Mouse (Mus musculus) lung, postnatal 36 days (tissue): ENCODE measurements at regions not wholly inside any gene's neighbourhood (a gene's known extent, or its start where the extent isn't known, plus 50 kb on each side); places are given as distances from the start of the nearest gene placed in this dataset.
A peak's percentile ranks its signal among the peaks of the same experiment; 100 is the strongest.

Source experiments
- DNase-seq: peaks from one replicate; pipeline ENCODE4 v3.0.0; 2022; ENCODE audit warnings: mixed read lengths

DNA sequence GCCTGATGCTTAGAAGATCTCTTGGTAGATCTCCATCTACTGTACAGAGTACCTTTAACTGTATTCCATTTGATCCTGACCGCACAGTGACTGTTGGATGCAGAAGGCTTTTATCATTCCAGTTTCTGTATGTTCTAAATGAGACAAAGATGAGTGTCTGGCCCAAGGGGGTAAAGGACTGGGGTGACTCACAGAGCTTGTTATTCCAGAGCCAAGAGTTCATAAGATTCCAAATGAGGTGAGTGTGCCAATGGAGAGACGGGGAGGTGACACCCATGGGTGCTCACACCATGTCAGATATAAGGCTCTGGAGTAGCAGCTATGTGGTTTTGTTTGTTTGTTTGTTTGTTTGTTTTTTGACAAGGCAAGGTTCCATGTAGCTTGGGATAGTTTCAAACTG lies 54.8 kb upstream of the Lclat1 start:
- DNase-seq = no peak

DNA sequence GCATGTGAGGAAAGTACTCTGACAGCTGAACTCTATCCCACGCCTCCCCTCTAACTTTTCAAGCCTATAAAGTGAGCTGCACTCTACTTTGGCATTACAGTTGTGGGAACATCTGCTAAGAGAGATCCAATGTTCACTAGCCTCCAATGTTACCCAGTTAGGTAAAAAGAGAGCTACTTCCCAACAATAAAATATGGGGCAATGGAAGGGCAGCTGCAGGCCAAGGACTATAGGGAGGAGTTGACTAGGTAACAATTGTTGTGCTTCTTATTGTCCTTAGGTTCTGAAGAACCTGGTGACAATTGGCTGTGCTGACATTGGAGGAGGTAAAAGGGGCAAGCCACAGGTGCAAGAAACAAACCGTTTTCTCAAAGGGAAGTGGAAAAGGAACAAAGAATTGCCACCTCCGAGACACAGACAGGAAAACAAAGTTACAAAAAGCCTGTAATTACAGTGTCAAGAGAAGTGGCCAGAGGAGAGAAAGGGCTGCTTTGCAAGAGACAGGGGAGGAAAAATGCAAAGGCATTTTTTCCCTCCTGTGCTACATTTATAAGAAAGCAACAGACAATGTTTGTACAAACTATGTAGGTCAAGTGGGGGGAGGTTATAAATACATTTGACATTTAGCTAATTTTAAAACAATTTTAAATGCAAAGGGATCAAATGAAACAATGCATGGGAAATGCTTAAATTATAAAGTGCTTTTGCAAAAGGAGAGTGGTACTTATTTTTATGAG lies 54.1 kb upstream of the Lclat1 start:
- no peak for DNase-seq

DNA sequence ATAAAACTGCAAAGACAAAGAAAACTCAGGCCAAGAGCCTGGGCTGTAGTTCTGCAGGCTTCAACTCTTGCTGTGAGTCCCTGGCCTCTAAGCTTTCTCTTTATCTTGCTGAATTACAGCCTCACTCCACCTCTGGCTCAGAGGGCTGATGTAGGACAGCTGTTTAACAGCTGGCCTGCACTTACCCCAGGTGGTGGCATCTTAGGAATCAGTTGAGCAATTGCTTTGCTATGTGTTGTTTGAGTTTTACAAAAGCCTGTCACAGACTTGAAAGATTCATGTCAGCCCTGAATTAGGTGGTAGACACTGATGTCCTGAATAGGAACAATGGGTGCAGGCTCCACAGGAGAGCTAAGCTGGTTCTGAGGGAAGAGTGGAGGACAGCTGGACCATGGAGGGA lies 53.6 kb upstream of the Lclat1 start:
- DNase-seq = peak; percentile 62

DNA sequence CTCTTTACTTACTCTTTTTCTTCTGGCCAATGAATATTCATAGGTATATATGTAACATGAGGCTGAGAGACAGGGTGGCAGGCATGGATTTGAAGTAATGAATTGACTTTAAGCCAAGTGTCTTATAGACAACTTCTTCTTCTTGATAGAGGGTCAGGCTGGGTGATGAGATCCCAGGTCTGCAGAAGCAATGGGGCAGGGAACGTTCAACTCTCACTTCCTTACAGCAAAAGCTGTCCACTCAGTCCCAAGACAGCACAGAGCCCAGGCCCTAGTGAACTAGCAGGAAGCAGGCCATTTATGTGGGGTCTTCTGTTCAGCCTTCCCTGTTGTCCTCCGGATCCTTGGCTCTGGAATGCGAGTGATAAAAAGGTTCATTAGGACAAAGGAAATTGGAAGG lies 52.6 kb upstream of the Lclat1 start:
- no peak for DNase-seq

DNA sequence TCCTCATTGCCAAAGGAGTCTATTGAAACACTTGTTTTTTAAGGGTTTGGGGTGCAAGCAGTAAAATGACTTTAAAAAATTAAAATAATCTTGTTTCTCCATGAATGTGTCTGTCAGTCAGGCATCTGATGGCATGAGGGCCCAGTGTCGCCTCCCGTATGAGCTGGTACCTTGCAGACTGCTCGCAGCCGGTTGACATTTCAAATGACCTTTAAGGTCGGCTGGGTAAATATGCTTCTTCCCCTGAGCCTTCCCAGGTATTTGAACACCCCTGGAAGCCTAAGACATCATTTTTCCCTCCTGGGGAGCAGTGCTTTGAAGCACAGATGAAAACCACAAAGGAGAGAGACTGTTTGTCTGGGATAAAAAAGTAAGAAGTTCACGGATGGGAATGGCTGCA lies 52.2 kb upstream of the Lclat1 start:
- no peak for DNase-seq

DNA sequence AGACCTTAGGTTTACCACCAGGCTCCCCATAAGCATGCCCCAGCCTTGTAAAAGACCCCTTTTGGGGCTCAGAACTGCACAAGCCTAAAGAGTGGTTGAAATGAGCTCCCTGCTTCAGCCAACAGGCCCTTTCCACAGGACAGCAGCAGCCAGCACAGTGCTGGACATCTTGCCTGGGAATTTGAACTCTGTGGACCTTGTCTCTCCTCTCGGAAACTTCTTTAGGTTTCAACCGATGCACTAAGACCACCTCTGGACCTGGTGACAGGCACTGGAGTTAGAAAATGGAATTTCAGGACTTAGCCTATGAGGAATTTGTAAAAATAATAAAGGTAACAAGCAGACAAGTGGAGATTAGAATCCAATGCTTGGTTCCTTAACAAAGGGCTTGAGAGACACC lies 51.2 kb upstream of the Lclat1 start:
- no peak for DNase-seq
